Mouse (Mus musculus) right cerebral cortex, adult 18-20 months (tissue): Measurements from ENCODE around the gene Rasa4.
"Not testable (repeated sequence)": the region's sequence is repeated elsewhere in the genome, so short reads cannot be mapped to it uniquely, and the experiment has no call there.

Source experiments
- DNase-seq: peaks from one replicate; pipeline ENCODE4 v3.0.0; 2022; ENCODE audit warnings: mixed read lengths

Gene Rasa4

GRCm38 (mm10) chr5:136069411-136069810 lies 14.3 kb upstream of the Rasa4 start:
- DNase-seq, result no peak

DNA sequence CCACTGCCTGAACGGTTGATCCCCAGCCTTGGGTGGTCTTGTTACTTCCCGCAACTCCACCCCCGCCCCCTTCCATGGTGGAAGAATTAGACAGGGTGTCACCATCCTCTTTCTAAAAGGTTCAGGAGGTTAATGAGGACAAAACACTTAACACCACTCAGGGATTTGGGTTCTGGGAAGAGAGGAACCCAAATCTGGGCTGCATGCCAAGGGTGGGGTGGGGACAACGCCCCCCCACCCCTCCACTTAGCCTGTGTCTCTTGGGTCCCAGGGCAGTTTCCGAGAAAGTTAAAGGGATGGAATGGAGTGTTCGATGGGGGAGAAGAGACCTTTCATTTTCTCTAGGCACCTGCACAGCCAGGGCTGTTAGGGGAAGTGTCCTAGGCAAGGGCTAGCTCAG lies 10.7 kb upstream of the Rasa4 start:
- DNase-seq, result no peak

DNA sequence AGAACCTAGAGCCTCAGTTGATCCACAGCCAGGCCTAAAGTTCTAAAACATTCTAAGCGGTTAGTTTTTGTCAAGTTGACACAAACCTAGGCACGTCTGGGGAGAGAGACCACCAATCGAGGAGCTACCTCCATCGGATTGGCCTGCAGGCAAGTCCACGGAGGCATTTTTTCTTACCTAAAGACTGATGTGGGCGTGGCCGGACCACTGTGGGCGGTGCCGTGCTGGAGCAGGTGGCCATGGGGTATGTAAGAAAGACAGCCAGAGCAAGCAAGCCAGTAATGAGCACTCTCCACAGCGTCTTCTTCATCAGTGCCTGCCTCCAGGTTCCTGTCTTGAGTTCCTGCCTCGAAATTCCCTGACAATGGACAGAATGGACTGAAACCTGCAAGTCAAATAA lies 10.2 kb upstream of the Rasa4 start:
- no peak for DNase-seq

DNA sequence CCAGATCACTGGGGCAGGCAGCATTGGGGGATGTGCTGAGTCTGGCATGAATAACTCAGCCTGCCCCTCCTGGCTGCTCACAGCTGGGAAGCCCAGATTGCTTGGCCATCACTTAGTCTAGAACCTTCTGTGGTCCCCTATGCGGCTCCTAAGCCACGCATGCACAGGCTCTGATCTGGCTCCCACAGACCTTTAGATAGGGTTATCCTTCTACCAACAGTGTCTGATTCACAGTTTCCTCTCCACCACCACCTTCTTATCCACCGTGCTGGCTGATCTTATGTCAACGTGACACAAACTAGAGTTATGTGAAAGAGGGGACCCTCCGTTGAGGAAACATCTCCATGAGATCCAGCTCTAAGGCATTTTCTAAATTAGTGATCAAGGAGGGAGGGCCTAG lies 8.6 kb upstream of the Rasa4 start:
- DNase-seq, result no peak

- no peak for DNase-seq
Observed at GRCm38 (mm10) chr5:136076284-136076683, 7.4 kb upstream of the Rasa4 start.

DNA sequence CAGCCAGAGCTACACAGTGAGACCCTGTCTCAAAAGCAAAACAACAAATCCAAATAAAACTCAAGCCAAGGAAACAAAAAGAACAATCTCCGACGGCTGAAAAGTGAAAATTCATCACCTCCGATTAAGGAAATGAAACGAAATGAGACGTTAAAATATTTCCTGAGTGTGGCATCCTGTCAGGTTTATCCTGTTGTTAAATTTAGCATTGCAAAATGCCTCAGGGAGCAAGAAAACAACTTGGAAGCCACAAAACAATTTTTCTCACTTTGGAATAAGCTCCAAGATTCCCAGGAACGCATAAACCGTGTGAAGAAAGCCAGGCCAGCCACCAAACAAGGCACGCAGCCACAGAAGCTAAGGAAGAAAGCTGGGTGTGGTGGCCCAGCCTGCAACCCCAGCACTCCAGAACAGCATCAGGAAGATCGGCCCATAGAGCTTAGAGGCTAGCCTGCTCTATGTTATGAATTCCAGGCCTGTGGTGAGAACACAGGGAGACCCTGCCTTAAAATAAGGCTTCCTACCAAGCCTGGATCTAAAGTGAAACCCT lies 6.6 kb upstream of the Rasa4 start:
- no peak for DNase-seq

GRCm38 (mm10) chr5:136078136-136078535 lies 5.6 kb upstream of the Rasa4 start:
- no peak for DNase-seq

GRCm38 (mm10) chr5:136082345-136082744 lies 1.4 kb upstream of the Rasa4 start:
- DNase-seq, result no peak

- no peak for DNase-seq
Observed at GRCm38 (mm10) chr5:136084144-136084881, 597 bp downstream of the Rasa4 start.

DNA sequence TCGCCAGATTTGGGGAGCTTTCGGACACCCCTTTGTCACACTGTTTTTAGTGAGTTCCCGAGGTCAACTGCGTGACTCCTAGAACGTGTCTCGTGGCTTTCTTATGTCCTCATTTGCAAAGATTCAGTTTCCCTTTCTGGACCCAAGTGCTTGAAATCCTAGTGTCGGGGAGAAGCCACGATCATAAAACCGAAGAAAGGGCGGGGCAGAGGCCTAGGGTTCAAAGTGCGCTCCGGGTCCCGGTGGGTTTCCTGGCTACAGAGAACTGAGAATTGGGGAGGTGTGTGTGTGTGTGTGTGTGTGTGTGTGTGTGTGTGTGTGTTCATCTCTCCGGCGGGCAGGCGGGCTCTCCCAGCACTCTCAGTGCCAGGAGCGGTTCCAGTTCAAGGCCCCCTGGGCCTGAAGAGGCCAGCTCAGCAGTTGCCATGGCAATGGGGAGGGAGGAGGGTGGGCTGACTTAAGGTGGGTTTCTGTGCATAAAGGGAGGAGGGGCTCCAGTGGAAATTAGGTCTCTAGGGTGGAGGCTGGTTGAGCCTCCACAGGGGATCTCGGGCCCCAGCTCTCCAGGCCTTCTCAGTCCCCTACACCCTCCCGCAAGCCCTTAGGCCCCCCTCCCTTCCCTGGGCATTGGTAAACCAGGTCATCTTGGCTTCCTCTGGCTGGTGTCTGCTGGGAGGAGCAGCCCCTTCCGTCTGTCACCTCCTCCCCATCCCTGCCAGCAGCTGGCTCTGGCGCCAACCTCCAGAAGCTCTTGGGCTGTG lies 1.4 kb downstream of the Rasa4 start:
- DNase-seq, result no peak

GRCm38 (mm10) chr5:136086290-136086689 lies 2.6 kb downstream of the Rasa4 start:
- no peak for DNase-seq

DNA sequence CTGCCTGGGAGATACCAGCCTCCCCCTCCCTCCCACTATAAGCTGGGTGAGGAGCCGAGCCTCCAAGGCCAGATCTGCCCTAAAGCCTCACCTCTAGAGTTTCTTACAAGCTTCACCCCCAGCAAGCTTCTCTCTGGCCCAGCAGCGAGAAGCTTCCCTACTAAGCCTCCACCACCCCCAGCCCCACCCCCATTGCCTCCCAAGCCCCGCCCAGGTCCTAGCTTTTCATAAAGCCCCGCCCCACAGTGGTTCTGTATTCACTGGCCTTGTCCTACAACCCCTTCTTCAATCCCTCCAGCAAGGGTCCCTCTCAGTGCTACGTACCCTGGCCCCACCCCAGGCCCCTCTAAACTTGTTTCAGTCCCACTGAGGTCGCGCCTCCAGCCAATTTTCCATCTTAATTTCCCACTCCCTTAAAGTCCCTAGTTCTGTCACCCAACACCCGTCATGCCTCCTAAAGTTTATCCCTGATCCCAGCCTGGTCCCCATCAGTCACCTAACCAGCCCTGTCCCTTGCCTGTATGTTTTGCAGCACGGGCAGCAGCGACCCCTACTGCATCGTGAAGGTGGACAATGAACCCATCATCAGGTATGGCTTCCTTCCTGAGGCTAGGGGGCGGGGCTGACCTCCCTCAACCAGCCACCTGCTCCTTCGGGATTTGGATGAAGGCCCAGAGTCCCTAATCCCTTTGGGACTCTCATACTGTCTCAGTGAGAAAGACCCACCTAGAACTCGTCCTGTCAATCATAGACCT lies 5.3 kb downstream of the Rasa4 start:
- no peak for DNase-seq

- no peak for DNase-seq
Observed at GRCm38 (mm10) chr5:136091927-136092326, 8.2 kb downstream of the Rasa4 start.

DNA sequence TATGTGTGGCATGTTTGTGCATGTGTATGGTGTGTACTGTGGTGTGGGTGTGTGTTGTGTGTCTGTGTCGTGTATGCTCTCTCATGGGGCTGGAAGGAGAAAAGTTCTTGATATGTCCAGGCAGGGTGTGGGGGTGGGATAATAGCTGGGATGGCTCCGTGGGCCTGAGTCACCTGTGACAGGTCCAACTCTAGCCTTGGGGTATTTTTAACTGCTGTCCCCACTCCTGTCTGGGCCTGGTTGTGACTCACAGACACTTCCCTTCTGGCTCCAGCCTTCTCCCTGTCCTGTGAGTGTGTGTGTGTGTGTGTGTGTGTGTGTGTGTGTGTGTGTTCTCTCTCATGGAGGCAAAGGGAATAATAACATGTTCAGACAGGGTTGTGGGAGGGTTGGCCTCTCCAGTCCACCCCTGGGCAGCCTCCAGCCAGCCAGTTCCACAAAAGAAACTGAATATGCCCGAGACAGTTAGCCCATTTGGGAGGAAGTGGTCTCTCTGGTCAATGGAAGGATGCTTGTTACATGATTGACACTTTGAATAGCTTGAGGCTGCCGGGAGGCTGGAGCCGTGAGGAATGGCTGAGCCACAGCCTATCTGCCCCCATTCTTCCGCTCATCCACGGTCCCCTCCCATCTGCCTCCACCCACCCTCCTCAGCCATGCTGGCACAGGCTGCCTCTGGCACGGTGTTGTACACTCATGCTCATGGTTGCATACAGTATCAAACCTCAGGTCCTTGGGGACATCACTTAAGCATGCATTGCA lies 10.7 kb downstream of the Rasa4 start:
- peak; percentile 44 for DNase-seq

DNA sequence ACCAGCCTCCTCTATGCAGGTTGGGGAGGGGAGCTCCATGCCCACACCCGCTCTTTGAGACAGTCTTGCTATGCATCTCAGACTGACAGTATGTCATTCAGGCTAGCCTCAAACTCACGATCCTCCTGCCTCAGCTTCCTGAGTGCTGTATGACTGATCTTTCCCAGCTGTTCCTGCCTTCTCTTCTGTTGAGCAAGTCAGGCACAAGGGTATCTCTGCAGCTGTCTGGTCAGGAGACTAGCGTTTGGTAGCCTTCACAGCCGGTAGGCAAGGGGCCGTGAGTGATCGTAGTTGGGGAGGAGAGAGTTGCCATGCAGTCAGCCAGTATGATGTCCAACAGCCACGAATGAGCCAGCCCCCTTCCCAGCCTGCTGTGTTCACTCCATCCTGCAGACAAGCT lies 11.4 kb downstream of the Rasa4 start:
- no peak for DNase-seq

DNA sequence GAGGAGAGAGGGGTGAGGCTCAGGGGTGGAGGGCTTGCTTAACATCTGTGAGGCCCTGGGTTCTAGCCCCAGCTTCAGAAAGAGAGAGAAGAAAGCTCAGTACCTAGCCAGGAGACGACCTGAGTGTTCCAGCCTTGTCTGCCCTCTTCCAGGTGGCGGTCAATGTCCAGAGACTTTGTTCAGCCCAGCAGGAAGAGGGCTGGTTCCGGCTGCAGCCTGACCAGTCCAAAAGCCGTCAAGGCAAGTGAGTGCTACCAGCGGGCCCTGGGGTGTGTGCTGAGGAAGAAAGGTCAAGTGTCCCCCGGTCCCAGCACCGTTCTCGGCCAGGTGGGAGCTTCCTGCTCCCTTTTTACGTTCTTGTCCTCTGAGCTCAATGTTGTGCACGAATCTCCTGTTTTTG lies 14.8 kb downstream of the Rasa4 start:
- DNase-seq, result no peak

DNA sequence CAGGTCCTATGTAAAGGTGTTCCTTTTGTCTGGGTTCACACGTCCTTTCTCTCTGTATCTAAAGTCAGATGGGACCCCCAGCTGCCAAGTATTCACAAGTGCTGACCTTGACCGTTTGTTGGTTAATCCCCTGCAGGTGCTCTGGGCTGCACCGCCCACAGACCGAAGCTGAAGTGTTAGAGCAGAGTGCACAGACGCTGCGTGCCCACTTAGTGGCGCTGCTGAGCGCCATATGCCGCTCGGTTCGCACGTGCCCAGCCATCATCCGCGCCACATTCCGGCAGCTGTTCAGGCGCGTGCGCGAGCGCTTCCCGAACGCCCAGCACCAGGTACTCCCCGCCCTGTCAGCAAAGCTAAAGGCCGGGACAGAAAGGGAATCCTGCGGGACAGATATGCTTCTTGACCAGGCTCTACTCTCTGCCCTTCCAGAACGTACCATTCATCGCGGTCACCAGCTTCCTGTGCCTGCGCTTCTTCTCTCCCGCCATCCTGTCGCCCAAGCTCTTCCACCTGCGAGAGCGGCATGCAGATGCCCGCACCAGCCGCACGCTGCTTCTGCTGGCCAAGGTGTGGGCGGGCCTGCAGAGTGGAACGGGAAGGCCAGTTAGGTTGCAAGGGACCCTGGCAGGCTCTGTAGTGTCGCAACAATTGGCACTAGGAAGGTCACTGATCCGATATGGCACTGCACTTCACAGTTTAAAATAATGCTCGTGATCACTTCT lies 18.5 kb downstream of the Rasa4 start:
- DNase-seq, result peak; percentile 76

DNA sequence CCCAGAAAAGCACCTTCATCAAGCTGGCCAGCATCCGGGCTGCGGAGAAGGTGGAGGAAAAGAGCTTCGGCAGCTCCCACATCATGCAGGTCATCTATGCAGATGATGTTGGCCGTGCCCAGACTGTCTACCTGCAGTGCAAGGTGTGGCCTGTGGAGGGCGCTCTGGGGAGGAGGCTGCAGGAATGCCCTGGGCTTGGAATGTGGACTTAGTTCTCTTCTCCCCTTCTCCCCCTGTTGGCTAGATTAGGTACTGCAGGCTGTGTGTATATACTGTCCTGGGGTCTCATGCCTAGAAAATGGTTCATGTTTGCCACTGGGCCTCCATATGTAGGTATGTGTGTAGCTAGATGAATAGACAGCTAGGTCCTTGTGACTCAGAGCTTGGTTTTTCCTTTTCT lies 20.8 kb downstream of the Rasa4 start:
- DNase-seq, result no peak

DNA sequence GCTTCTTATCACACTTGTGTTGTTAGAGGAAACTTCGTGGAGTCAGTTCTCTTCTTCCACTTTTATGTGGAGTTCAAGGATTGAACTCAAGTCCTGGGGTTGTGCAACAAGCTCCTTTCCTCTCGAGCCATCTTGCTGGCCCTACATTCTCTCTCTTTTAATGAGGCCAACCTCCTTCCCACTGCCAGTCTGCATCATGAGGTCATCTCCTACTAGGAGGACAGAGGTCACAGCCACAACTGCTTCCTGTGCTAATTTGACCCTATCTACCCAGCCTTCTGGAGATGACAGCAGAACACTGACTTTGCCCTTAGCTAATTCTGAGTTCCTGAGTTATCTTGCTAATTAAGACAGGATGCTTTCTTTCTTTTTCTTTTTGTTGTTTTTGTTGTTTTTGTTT lies 24.8 kb downstream of the Rasa4 start:
- no peak for DNase-seq

DNA sequence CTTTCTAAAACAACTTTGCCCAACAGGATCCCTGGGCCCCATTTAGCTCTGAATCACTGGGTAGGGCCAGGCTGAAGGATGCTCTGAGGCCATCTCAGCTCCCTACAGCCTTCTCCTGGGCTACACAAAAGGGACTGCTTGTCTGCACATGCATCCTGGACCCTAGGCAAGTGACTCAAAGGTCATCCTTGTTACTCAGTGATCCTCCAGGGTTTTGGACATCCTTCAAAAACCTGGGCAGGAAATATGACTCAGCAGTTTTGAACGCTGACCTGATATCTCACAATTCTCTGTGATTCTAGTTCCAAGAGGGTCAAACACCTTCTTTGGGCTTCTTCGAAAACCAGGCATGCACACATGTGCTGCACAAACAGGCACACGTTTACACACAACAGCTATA lies 25.3 kb downstream of the Rasa4 start:
- DNase-seq, result no peak

DNA sequence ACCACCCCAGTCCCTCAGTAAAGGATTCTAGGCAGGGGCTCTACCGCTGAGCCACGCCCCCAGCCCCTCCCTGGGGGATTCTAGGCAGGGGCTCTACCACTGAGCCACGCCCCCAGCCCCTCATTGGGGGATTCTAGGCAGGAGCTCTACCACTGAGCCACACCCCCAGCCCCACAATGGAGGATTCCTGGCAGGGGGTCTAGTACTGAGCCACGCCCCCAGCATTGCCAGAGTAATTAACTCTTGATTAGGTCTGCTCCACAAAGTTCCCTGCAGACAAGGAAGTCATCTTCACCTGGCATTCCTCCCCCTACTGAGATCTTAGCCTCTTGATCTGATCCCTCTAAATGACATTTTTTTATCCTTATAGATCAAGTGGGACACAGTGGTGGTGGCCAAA lies 29.8 kb downstream of the Rasa4 start:
- DNase-seq, result not testable (repeated sequence)
